Mouse (Mus musculus): ENCODE measurements at regions not wholly inside any gene's neighbourhood (a gene's known extent, or its start where the extent isn't known, plus 50 kb on each side); places are given as distances from the start of the nearest gene placed in this dataset.

DNA sequence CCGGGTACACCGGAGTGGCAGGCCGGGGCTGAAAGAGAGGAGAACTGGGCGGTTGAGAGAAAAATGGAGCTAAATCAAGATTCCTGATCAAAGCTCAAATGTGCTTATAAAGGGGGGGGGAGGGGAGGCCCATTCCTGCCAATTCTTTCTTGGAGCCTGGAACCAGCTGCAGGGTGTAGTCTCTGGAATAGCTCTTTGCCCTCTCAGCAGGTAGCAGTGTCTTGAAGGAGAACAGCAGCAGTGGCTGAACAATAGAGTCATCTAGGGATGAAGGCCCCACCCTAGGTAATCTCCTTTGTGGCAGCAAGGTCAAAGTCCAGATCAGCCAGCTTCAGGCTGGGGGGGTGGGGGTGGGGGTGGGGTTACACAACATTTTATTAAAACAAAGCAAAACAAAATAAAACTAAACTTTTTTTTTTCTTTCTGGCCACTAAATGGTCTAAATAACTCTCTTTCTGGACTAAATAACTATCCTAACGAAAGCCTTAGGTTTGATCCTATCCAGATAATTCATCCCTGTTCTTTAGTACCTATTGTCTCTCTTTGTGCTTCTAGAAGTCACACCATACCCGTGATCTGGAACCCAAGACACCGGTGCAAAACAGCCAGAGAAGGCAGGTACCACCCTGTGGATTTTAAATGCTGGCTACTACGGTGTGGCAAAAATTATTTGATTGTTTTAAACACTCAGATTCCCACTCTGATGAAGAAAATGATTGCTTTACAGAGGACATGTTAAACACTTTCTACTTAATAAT, 120.5 kb upstream of the B430218F22Rik start:
- Histone ChIP-seq H3K4me1 (ENCODE audit: control insufficient read depth, insufficient read depth, low read length) (no peaks in the 10 kb centered on the region), H3K4me3 (ENCODE audit: low read depth, low read length) (no peak overlapping the region), H3K9ac (ENCODE audit: low read depth, low read length) (no peak overlapping the region), H3K4me2 (ENCODE audit: low read depth, low read length) (no peak overlapping the region), H3K36me3 (ENCODE audit: control insufficient read depth, insufficient read depth, low read length) (no peaks in the 10 kb centered on the region), H3K9me3 (ENCODE audit: control insufficient read depth, low read length) (no peaks in the 10 kb centered on the region), H3K27ac (replicated peaks; ENCODE audit: low read depth, low read length) (no peak overlapping the region), H3K27me3 (replicated peaks; ENCODE audit: control insufficient read depth, insufficient read depth, low read length) (no peaks in the 10 kb centered on the region)
- ATAC-seq (ENCODE audit: low read depth) = no peak
- 85% methylated on average over 8 of the region's 8 CpGs for WGBS
- DNase-seq (ENCODE audit: low spot score) = no peak

DNA sequence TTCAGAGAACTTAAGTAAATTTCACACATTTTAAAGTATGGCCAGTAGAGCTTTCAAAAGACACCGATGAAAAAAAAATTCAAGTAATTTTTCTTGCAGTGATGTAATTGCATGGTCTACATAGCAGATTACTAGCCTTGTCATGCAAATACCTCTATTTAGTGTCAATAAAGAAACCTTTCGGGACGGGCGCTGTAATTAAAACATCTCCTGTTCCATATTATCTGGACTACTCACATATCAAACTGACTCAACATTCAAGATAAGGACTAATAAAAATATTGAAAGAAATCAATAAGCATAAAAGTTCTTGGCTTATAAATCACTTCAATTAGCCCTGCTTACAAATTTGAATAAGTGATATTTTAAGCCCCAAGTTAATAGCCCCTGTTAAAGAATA, 113.5 kb upstream of the B430218F22Rik start:
- no peaks in the 10 kb centered on the region for H3K9me3 ChIP-seq (ENCODE audit: control insufficient read depth, low read length)
- no peaks in the 10 kb centered on the region for H3K27me3 ChIP-seq (replicated peaks; ENCODE audit: control insufficient read depth, insufficient read depth, low read length)
- 81% methylated on average over 4 of the region's 4 CpGs for WGBS
- no peak for ATAC-seq (ENCODE audit: low read depth)
- no peak overlapping the region for H3K4me2 ChIP-seq (ENCODE audit: low read depth, low read length)
- H3K36me3 ChIP-seq (ENCODE audit: control insufficient read depth, insufficient read depth, low read length) = no peaks in the 10 kb centered on the region
- no peak for DNase-seq (ENCODE audit: low spot score)
- no peak overlapping the region for H3K9ac ChIP-seq (ENCODE audit: low read depth, low read length)
- no peak overlapping the region for H3K4me3 ChIP-seq (ENCODE audit: low read depth, low read length)
- no peak overlapping the region for H3K27ac ChIP-seq (replicated peaks; ENCODE audit: low read depth, low read length)
- no peaks in the 10 kb centered on the region for H3K4me1 ChIP-seq (ENCODE audit: control insufficient read depth, insufficient read depth, low read length)

GRCm38 (mm10) chr13:118280956-118281355, 105.5 kb upstream of the B430218F22Rik start:
- Histone ChIP-seq H3K9ac (ENCODE audit: low read depth, low read length) (no peak overlapping the region), H3K4me3 (ENCODE audit: low read depth, low read length) (no peak overlapping the region), H3K36me3 (ENCODE audit: control insufficient read depth, insufficient read depth, low read length) (no peaks in the 10 kb centered on the region), H3K4me2 (ENCODE audit: low read depth, low read length) (no peak overlapping the region), H3K9me3 (ENCODE audit: control insufficient read depth, low read length) (no peaks in the 10 kb centered on the region), H3K27ac (replicated peaks; ENCODE audit: low read depth, low read length) (no peak overlapping the region), H3K27me3 (replicated peaks; ENCODE audit: control insufficient read depth, insufficient read depth, low read length) (no peaks in the 10 kb centered on the region), H3K4me1 (ENCODE audit: control insufficient read depth, insufficient read depth, low read length) (no peaks in the 10 kb centered on the region)
- WGBS = 79% methylated on average over 2 of the region's 2 CpGs
- no peak for DNase-seq (ENCODE audit: low spot score)
- no peak for ATAC-seq (ENCODE audit: low read depth)

GRCm38 (mm10) chr13:118293728-118294127, 92.7 kb upstream of the B430218F22Rik start:
- no peaks in the 10 kb centered on the region for H3K4me1 ChIP-seq (ENCODE audit: control insufficient read depth, insufficient read depth, low read length)
- no peak overlapping the region for H3K4me2 ChIP-seq (ENCODE audit: low read depth, low read length)
- H3K4me3 ChIP-seq (ENCODE audit: low read depth, low read length) = no peak overlapping the region
- no peak for ATAC-seq (ENCODE audit: low read depth)
- H3K9me3 ChIP-seq (ENCODE audit: control insufficient read depth, low read length) = no peaks in the 10 kb centered on the region
- 83% methylated on average over 1 of the region's 1 CpGs for WGBS
- no peak for DNase-seq (ENCODE audit: low spot score)
- H3K36me3 ChIP-seq (ENCODE audit: control insufficient read depth, insufficient read depth, low read length) = no peaks in the 10 kb centered on the region
- no peak overlapping the region for H3K27ac ChIP-seq (replicated peaks; ENCODE audit: low read depth, low read length)
- no peak overlapping the region for H3K9ac ChIP-seq (ENCODE audit: low read depth, low read length)
- H3K27me3 ChIP-seq (replicated peaks; ENCODE audit: control insufficient read depth, insufficient read depth, low read length) = no peaks in the 10 kb centered on the region

GRCm38 (mm10) chr13:118310080-118310479, 76.3 kb upstream of the B430218F22Rik start:
- Histone ChIP-seq H3K27me3 (replicated peaks; ENCODE audit: control insufficient read depth, insufficient read depth, low read length) (no peaks in the 10 kb centered on the region), H3K27ac (replicated peaks; ENCODE audit: low read depth, low read length) (no peak overlapping the region), H3K36me3 (ENCODE audit: control insufficient read depth, insufficient read depth, low read length) (no peaks in the 10 kb centered on the region), H3K4me2 (ENCODE audit: low read depth, low read length) (no peak overlapping the region), H3K9ac (ENCODE audit: low read depth, low read length) (no peak overlapping the region), H3K4me3 (ENCODE audit: low read depth, low read length) (no peak overlapping the region), H3K9me3 (ENCODE audit: control insufficient read depth, low read length) (no peaks in the 10 kb centered on the region), H3K4me1 (ENCODE audit: control insufficient read depth, insufficient read depth, low read length) (no peaks in the 10 kb centered on the region)
- DNase-seq (ENCODE audit: low spot score) (no peak), ATAC-seq (ENCODE audit: low read depth) (no peak)
- 93% methylated on average over 1 of the region's 1 CpGs for WGBS

DNA sequence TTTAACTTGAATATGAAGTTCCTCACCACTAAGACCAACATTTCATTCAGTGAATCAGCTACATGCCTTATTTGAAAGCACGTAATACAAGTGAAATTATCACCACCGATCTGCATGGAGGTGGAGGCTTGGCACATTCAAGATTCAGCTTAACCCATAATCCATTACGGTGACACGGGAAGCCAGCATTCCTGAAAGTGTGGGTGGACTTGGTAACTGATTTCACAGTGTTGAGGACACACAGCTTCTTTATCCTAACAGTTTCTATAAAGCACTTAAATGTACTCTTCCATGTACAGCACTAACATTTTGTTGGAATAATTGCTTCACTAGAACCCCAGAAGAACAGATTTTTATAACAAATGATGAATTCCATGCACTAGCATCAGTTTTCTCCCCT, 72.8 kb upstream of the B430218F22Rik start:
- ATAC-seq (ENCODE audit: low read depth) = no peak

More for the DNA sequence above, 72.8 kb upstream of the B430218F22Rik start:
- Histone ChIP-seq H3K4me2 (ENCODE audit: low read depth, low read length) (no peak overlapping the region), H3K9ac (ENCODE audit: low read depth, low read length) (no peak overlapping the region), H3K9me3 (ENCODE audit: control insufficient read depth, low read length) (no peaks in the 10 kb centered on the region), H3K27ac (replicated peaks; ENCODE audit: low read depth, low read length) (no peak overlapping the region), H3K4me1 (ENCODE audit: control insufficient read depth, insufficient read depth, low read length) (no peaks in the 10 kb centered on the region), H3K36me3 (ENCODE audit: control insufficient read depth, insufficient read depth, low read length) (no peaks in the 10 kb centered on the region), H3K4me3 (ENCODE audit: low read depth, low read length) (no peak overlapping the region), H3K27me3 (replicated peaks; ENCODE audit: control insufficient read depth, insufficient read depth, low read length) (no peaks in the 10 kb centered on the region)
- WGBS = 78% methylated on average over 4 of the region's 4 CpGs
- no peak for DNase-seq (ENCODE audit: low spot score)
